Mouse (Mus musculus): ENCODE measurements around the gene Npl.
"Not testable (repeated sequence)": the region's sequence is repeated elsewhere in the genome, so short reads cannot be mapped to it uniquely, and the experiment has no call there.

Gene Npl

DNA sequence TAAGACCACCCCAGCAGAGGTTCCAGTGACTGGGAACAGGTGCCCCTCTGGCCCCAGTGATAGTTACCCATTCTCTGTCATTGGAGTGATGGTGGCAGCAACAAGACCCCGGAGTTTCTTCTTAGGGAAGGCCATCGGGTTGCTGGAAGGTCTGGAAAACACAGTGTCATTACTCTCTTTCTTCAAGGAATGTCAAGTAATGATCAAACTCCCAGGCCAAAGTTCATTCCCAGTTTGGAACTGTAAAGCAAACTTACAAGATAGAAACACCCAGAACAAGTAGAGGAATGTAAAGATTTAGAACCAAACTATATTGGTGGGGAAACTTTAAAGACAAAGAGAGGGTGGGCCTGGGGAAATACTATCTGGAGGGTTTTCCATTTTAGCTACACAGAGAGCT, 4.6 kb downstream of the Npl start:
- DNase-seq (ENCODE audit: low read depth in 1 of 2, low spot score in 2 of 2): no peak

DNA sequence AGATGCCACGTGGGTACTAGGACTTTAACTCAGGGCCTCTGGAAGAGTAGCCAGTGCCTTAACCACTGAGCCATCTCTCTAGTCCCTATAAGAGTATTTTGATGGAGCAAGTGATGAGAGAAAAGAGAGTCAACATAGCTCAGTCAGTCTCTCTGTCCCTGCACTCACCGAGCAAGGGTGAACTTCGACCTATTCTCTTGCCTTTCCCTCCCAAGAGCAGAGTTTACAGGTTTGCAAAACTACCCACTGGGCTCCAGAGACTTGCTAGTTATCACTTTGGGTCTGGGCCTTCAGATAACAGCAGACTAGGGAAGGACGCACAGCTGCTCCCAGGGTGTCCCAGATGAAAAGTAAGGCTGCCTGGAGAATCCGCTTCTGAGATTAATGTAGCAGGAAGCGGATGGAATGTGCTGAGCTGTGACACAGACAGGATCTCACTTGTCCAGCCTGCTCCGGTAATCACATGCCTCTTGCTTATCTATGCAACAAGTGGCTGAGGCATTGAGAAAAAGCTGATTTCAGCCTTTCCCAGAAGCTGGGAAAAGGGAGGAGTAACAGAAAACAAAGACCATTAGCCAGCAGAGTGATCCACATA, 7.0 kb downstream of the Npl start:
- DNase-seq (ENCODE audit: low read depth in 1 of 2, low spot score in 2 of 2): no peak

DNA sequence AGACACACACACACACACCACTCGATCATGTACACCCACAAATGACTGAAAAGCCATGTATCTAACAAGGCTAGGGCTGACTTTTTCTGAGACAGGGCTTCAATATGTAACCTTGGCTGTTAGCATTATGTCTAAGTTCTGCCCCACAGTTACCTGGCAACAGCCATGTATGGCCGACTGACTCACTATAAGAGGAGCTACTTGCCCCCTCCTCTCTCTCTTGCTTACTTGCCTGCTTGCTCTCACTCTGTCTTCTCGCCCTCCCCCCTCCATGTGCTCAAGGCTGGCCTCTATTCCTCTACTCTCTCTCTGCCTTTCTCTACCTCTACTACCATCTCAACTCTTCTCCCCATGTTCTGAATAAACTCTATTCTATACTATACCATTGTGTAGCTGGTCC, 9.1 kb downstream of the Npl start:
- DNase-seq (ENCODE audit: low read depth in 1 of 2, low spot score in 2 of 2): no peak

DNA sequence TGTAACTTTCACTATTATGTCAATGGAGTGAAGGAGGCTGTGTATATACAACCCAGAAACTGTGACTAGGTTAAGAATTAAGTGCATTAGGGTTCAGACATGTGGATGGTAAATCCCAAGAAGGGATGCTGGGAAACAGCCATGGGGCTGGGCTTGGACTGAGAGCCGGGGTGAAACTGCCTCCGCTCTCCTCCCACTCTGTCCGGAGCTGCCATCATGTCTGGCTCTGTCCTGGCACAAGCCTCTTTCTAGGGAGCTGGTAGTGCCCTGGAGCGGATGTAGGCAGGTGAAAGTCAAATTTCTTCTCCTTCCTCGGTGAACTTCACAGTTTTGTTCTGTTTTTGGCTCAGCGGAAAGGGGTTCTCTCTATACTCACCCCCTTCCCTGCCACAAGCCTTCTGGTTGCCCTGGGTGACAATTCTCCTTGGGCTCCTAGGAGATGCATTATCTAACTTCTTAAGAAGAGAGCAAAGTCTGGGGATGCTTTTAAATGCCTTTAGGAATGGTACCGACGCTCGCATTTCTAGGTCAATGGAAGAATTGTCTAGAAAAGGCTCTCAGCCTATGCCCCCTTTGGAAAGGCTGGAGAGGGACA, 10.0 kb downstream of the Npl start:
- no peak for DNase-seq (ENCODE audit: low read depth in 1 of 2, low spot score in 2 of 2)

DNA sequence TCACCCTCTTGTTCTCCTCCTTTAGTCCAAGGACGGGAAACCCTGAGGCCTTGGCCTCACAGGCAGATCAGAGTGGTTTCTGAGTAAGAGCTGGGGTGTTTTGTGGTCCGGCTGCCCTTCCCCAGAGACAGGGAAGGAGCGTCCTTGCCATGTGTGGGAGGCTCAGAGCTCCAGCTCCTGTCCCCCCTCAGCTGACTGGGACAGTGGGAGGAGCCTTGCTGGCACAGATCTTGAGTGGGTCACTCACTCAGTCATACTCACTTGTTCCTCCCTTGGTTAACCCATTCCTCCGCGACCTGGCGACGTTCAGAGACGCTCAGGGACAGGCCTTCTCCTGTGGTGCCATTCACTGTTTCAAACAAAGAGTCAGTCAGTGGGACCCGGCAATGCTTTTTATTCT, 14.2 kb downstream of the Npl start:
- DNase-seq (ENCODE audit: low read depth in 1 of 2, low spot score in 2 of 2): no peak

DNA sequence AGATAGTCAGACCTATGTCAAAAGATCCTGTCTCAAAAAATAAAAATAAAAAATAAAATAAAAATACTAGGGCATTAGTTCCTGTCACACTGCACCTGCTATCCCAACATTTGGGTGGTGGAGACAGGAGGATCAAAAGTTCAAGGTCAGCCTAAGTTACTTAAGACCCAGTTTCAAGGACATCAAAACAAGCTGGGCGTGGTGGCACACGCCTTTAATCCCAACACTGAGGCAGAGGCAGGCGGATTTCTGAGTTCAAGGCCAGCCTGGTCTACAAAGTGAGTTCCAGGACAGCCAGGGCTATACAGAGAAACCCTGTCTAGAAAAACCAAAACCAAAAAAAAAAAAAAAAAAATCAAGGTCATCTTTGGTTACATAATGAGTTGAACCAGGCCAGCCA, 16.9 kb downstream of the Npl start:
- DNase-seq (ENCODE audit: low read depth in 1 of 2, low spot score in 2 of 2): not testable (repeated sequence)

DNA sequence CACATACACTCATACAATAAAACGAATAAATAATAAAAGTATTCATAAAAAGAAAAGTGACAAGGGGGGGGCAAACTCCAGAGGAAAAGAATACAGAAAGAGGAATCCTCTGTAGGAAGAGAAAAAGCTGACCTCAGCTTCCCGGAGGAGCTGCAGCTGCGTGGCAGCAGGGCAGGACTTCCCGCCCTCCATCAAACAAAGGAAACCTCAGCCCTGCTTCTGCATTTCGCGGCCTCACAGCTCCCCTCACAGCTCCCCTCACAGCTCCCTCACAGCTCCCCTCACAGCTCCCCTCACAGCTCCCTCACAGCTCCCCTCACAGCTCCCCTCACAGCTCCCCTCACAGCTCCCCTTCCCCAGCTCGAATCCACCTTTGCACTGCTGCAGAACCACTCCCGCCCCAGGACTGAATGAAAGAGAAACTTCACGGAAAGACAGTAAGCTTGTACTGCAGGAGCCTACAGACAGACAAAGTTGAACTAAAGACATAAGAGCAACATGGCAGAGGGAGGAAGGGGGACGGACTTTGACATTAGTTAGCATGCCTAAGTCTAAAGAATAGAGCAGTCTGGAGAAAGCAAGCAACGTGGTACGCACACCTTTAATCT, 17.5 kb downstream of the Npl start:
- no peak for DNase-seq (ENCODE audit: low read depth in 1 of 2, low spot score in 2 of 2)

DNA sequence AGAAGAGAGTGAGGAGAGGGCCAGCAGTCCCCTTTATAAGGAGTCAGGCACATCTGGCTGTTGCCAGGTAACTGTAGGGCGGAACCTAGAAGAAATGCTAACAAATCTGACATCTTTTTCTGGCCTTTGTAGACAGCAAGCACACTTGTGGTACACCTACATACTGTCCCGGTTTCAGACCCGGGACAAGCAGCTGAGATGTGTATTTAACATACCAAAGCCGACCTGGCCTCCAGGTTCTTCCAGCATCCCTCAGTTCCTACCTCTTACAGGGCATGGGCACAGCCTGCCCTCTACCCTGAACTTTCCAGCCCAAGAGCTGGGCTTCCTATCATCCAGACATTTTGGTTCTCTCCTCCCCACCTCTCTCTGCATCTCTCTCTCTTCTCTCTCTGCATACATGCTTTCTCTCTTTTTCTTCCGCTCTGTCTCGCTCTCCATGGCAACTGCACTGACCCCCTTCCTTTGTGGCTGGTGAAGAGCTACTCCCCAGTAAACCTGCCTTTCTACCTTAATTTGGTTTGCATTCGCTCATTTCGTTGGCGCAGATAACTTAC, 18.1 kb downstream of the Npl start:
- DNase-seq (ENCODE audit: low read depth in 1 of 2, low spot score in 2 of 2): no peak

DNA sequence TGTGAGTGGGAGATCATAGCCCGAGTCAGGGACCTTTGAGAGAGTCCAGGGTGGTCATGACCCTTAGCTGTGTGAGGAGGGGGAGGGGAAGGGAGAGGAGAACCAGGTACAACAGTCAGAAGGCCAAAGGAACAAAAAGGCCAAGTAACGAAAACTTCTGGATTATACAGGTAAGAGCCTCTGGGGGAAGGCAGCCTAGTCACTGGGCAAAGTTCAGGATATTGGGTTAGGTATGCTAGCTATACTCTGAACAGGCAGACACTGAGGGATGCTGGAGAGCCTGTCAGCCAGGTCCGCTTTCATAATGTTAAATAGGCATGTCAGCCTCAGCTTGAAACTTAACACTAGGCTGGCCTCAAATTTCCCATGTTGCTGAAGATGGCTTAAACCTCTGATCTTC, 27.7 kb downstream of the Npl start:
- DNase-seq (ENCODE audit: low read depth in 1 of 2, low spot score in 2 of 2): no peak

DNA sequence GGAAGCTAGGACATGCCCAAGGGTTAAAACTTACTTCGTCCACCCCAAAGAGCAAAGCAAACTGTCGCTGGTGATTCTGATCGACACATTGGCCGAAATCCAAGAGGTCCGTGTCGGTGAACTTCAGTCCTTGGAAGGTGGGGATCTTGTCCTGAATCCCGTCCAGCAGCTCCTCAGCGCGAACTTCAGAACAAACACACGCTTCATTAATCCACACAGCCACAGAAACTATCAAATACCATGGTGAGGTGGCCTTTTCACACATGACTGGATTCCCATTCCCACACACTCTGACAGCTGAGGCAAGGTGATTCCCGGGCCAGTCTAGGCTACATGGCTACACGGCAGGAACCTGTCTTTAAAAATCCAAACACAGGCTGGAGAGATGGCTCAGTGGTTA, 34.5 kb downstream of the Npl start:
- DNase-seq (ENCODE audit: low read depth in 1 of 2, low spot score in 2 of 2): no peak

DNA sequence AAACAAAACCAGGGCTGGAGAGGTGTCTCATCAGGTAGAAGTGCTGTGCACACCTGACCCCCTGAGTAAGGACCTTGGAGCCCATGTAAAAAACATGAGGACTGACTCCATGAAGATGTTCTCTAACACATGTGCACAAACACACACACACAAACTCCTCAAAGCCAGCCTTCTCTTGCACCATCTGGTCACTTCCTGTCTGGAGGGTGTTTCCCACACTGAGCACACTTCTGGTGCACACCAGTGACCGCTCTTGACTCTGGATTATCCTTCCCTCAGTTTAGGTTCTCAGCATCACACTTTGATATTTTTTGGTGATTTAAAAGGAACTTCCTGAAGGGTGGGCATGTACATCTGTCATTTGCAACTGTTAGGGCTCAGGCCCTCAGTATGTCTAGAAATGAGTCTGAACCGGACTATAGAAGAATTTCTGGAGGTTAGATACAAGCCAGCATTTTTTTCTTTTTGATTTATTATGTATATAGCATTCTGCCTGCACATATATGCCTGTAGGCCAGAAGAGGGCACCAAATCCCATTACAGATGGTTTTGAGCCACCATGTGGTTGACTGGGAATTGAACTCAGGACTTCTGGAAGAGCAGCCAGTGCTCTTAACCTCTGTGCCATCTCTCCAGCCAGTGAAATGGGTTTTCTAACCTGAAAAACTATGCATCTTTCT, 39.4 kb downstream of the Npl start:
- DNase-seq (ENCODE audit: low read depth in 1 of 2, low spot score in 2 of 2): no peak

DNA sequence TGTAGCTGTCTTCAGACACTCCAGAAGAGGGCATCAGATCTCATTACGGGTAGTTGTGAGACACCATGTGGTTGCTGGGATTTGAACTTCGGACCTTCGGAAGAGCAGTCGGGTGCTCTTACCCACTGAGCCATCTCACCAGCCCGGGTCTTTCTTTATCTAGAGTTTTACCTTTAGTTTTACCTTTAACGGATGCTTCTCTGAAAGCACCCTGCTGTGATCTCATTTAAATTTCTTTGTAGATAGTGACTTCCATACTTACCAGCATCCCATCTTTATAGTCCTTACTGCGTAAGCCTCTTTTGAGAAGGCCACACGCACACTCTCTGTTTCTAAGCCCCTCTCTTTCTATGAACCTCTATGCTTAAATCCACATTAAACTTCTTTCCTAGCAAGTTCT, 40.3 kb downstream of the Npl start:
- not testable (repeated sequence) for DNase-seq (ENCODE audit: low read depth in 1 of 2, low spot score in 2 of 2)

DNA sequence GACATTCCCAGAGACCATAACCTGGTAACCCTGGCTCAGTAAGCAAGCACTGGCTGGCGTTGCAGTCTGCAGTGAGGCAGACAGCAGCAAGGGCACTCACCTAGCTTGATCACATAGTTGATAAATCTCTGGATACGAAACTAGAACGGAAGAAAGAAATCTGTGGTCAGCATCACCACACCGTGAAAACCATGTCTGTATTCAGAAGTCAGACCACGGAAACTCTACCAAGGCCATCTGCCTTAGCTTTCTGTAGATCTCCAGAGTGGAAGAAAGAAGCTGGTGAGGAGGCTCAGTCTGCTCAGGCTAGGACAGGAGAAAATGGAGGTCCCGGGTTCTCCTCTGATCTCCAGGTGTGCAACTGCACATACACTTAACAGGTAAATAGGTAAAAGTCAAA, 40.8 kb downstream of the Npl start:
- no peak for DNase-seq (ENCODE audit: low read depth in 1 of 2, low spot score in 2 of 2)

DNA sequence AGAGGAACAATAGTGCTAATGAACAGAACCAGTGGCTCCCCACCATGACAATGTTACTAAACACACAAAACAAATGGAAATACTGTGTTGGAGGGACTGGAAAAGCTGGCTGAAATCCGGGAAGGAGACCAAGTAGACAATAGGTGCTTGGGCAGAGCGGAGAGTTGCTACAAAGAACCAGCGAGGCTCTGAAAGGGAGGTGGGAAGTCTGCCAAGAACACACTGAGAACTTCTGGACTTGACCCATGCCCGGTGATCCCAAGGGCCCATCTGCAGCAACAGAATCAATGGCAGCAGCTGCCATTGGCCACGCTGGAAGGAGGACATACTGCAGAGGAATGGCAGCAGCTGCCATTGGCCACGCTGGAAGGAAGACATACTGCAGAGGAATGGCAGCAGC, 43.6 kb downstream of the Npl start:
- DNase-seq (ENCODE audit: low read depth in 1 of 2, low spot score in 2 of 2): no peak

DNA sequence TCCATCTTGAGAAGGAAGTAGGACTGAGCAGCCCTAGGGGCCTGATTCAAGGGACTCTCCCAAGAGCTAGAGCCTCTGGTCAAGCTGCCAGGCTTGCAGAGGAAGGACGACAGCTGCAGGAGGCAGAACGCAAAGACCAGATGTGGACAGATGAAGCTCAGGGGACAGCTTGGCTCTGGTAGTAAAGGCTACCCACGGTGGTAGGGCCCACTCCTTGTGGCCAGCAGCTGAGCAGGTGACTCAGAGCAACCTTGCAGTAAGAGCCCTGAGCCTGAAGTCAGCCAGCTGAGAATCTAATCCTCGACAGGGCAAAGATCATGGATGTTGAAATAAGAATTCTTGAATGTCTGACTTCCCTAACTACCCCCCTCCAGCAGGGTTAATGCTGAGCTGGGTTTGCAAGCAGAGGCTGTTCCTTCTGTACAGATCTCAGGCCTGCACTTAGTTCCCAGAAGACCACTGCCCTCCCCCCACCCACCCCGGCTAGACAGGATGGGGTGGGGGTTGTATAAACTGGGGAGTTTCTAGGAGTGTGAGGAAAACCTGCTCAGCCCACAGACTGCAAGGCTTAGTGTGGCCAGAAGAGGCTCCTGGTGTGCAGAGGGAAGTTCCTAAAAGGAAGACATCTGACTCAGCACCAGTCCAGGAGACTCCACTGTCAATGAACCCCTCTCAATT, 48.1 kb downstream of the Npl start:
- no peak for DNase-seq (ENCODE audit: low read depth in 1 of 2, low spot score in 2 of 2)

DNA sequence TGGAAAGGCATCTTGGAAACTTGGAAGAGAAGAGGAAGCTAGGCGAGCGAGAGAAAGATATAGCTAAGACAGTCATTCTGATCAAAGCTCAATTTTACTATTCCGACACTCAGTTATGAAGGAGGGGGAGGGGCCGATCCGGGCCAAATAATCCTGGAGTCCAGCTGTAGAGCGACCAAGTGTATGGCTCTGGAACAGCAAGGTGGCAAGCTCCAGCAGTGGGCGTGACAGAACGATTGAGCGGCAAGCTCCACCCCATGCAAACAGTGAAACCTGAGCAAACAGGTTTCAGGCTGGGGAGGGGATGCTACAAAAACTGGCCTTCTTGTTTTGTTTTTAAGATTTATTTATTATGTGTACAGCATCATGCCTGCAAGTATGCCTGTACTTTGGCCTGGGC, 49.8 kb downstream of the Npl start:
- no peak for DNase-seq (ENCODE audit: low read depth in 1 of 2, low spot score in 2 of 2)

DNA sequence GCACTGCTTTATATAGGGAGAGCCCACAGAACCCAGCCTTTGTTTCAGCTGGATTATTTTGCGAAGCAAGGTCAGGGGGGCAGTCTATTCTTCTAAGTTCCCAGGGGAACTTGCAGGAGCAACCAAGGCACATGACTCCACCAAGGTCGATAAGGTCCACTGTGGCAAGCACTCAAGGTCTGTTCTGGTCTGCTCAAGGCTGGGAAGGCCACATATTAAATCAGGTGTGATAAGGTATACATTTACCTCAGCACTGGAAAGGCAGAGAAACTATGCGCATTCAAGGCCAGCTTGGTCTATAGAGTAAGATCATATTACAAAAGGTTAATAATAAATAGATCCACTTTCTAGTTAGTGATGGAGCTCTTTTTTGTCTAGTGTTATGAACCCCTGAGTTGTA, 53.8 kb downstream of the Npl start:
- DNase-seq (ENCODE audit: low read depth in 1 of 2, low spot score in 2 of 2): no peak

DNA sequence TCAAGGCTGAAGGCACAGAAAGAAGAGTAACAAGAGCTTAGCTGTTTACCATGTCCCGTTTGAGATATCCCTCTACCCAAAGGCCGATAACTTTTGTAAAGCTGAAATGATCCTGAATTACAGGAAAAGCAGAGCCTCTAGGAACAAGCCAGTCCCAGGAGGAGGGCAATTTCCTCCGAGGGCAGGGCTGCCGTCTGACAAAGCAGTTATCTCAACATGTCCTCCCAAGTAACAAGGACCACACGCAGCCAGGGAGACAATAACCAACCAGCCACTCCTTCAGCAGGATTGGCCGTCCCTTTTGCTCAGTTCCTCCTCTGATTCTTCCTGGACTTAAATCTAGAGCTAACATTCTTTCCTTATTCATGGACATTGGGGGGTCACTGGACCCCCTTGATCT, 55.9 kb downstream of the Npl start:
- no peak for DNase-seq (ENCODE audit: low read depth in 1 of 2, low spot score in 2 of 2)

DNA sequence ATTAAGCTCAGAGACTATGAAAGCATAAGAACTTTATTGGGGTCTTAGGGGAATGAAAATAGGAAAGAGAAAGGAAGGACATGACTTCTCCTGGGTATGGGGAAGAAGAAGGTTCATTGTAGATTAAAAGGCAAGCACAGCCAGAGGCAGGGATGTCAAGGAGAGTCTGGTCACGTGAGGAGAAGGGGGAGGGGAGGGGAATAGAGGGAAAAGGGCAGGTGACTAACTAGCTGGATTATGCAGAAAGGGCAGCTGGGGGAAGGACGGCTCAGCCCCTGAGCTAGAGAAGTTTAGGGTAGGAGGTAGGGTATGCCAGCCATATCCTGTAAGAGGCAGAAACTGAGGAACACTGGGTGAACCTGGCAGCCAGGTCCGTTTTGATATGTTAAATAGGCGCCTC, 56.5 kb downstream of the Npl start:
- DNase-seq (ENCODE audit: low read depth in 1 of 2, low spot score in 2 of 2): no peak

DNA sequence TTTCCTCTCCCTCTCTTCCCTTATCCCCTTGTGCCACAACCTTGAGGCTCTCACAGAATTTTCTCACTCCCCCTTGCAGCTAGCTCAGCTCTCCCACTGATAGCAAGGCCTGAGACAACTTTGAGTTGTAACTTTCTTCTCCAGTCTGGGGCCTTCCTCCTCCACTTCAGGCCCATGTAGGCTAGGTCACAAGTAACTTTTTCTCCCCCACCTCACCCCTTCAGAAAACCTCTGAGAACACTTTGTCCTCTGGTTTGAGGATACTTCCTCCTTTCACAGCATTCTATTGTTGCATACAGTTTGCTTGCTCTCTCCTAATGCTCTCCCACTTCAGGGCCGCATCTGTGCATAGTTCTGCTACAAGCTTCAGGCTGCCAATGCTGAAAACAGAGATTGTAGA, 58.0 kb downstream of the Npl start:
- peak in 1 of 2 experiments; percentile 18 for DNase-seq (ENCODE audit: low read depth in 1 of 2, low spot score in 2 of 2)

DNA sequence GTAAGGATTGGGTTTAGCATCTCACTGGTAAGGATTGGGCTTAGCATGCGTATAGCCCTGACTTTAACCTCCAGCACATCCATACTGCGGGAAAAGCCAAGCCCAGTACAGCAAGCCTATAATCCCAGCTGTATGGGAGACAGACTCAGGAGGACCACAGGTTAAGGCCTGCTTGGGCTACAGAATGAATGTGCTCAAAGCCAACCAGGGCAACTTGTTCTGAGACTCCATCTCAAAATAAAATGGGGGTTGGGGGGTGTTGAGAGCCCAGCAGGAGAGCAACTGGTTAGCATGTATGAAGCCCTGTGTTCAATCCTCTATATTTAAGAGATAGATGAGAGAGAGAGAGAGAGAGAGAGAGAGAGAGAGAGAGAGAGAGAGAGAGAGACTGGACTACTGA, 58.5 kb downstream of the Npl start:
- DNase-seq (ENCODE audit: low read depth in 1 of 2, low spot score in 2 of 2): no peak

DNA sequence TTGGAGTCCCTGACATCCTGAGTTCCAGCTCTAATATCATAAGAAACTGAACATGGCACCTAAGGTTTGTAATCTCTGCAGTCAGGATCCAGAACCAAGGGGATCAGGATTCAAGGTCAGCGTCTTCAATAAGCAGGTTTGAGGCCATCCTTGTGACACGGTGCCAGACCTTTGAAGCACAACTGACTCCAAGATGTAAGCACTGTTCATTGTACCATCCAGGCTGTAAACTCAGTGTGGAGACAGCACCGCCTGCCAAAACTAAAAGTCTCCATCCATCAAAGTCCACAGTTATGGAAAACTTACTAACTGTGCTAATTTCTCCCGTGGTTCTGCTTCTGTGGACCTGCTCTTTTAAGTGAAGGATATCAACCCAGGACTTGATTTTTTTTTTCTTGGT, 59.9 kb downstream of the Npl start:
- DNase-seq (ENCODE audit: low read depth in 1 of 2, low spot score in 2 of 2): no peak

All from monocyte, adult 2 months (primary cell).